Mouse (Mus musculus) heart, adult 2 months (tissue): ENCODE measurements around the gene Gdf15.

Experiments used
- CTCF ChIP-seq: fragments of 200-600 bp; IDR thresholded peaks from 2 replicates; pipeline ENCODE4 v1.8.1; 2022; ENCODE audit warnings: antibody characterized with exemption, mild to moderate bottlenecking, moderate library complexity
- EP300 ChIP-seq: fragments of 200-500 bp; IDR thresholded peaks from 2 replicates; pipeline ENCODE4 v1.6.1; 2011; ENCODE audit warnings: low read depth, low read length, control low read depth; ENCODE audit not compliant: insufficient read depth
- POLR2A ChIP-seq: fragments of 200-500 bp; IDR thresholded peaks from 2 replicates; pipeline ENCODE4 v1.6.1; 2011; ENCODE audit warnings: mild to moderate bottlenecking, low read depth, low read length, control low read depth; ENCODE audit not compliant: insufficient read depth

GRCm38 (mm10) chr8:70645501-70646224 lies 13.4 kb upstream of the Gdf15 start:
- TF ChIP-seq CTCF, result no peak
- 0 out of 2 replicates have a peak, but pooled peaks have one; percentile 24 for TF ChIP-seq POLR2A
- TF ChIP-seq EP300, result peak; percentile 64; the same call in 1 of the 2 replicates
